Mouse (Mus musculus): ENCODE results near the gene Pacrg. TPM values are rescaled to one million over a fixed set of nuclear protein-coding genes. Genes with fewer than 3 reads are reported as not detected.

The Pacrg gene
- polyA plus RNA-seq, 1 experiment from 2014 or later = 18.4 TPM

- no peaks in the 10 kb centered on the region for H3K36me3 ChIP-seq (ENCODE audit: control insufficient read depth, insufficient read depth, low read length)
- ATAC-seq (ENCODE audit: low read depth) = no peak
- H3K27ac ChIP-seq (ENCODE audit: low read depth, low read length) = no peak overlapping the region
- no peak overlapping the region for H3K9ac ChIP-seq (replicated peaks; ENCODE audit: low read depth, low read length)
- no peak overlapping the region for H3K4me2 ChIP-seq (ENCODE audit: low read depth, low read length)
- WGBS = 72% methylated on average over 3 of the region's 3 CpGs
- no peaks in the 10 kb centered on the region for H3K9me3 ChIP-seq (ENCODE audit: control insufficient read depth, low read length)
- H3K4me1 ChIP-seq (ENCODE audit: control insufficient read depth, insufficient read depth, low read length) = no peaks in the 10 kb centered on the region
- H3K27me3 ChIP-seq (ENCODE audit: control insufficient read depth, insufficient read depth, low read length) = no peaks in the 10 kb centered on the region
- no peak overlapping the region for H3K4me3 ChIP-seq (ENCODE audit: low read depth, low read length)
These were observed 220.2 kb downstream of the Pacrg start for GRCm38 (mm10) chr17:10619881-10620280.

GRCm38 (mm10) chr17:10617656-10618055 lies 222.5 kb downstream of the Pacrg start:
- Histone ChIP-seq H3K4me1 (ENCODE audit: control insufficient read depth, insufficient read depth, low read length) (peaks cover 5% of the 10 kb centered on the region; the same call in 1 of the 2 replicates), H3K27ac (ENCODE audit: low read depth, low read length) (no peak overlapping the region), H3K4me3 (ENCODE audit: low read depth, low read length) (no peak overlapping the region), H3K9ac (replicated peaks; ENCODE audit: low read depth, low read length) (no peak overlapping the region), H3K4me2 (ENCODE audit: low read depth, low read length) (no peak overlapping the region), H3K36me3 (ENCODE audit: control insufficient read depth, insufficient read depth, low read length) (no peaks in the 10 kb centered on the region), H3K27me3 (ENCODE audit: control insufficient read depth, insufficient read depth, low read length) (no peaks in the 10 kb centered on the region), H3K9me3 (ENCODE audit: control insufficient read depth, low read length) (no peaks in the 10 kb centered on the region)
- no peak for ATAC-seq (ENCODE audit: low read depth)
- WGBS = 56% methylated on average over 4 of the region's 4 CpGs

GRCm38 (mm10) chr17:10615611-10616010 lies 224.5 kb downstream of the Pacrg start:
- Histone ChIP-seq H3K27me3 (ENCODE audit: control insufficient read depth, insufficient read depth, low read length) (no peaks in the 10 kb centered on the region), H3K4me3 (ENCODE audit: low read depth, low read length) (no peak overlapping the region), H3K27ac (ENCODE audit: low read depth, low read length) (no peak overlapping the region), H3K9me3 (ENCODE audit: control insufficient read depth, low read length) (no peaks in the 10 kb centered on the region), H3K9ac (replicated peaks; ENCODE audit: low read depth, low read length) (no peak overlapping the region), H3K4me2 (ENCODE audit: low read depth, low read length) (no peak overlapping the region), H3K4me1 (ENCODE audit: control insufficient read depth, insufficient read depth, low read length) (peaks cover 5% of the 10 kb centered on the region; the same call in 1 of the 2 replicates), H3K36me3 (ENCODE audit: control insufficient read depth, insufficient read depth, low read length) (no peaks in the 10 kb centered on the region)
- 87% methylated on average over 7 of the region's 7 CpGs for WGBS
- ATAC-seq (ENCODE audit: low read depth) = no peak

GRCm38 (mm10) chr17:10614696-10615095 lies 225.4 kb downstream of the Pacrg start:
- no peak overlapping the region for H3K27ac ChIP-seq (ENCODE audit: low read depth, low read length)
- 71% methylated on average over 6 of the region's 6 CpGs for WGBS
- ATAC-seq (ENCODE audit: low read depth) = no peak

GRCm38 (mm10) chr17:10611626-10612025 lies 228.5 kb downstream of the Pacrg start:
- H3K9me3 ChIP-seq (ENCODE audit: control insufficient read depth, low read length) = no peaks in the 10 kb centered on the region
- no peak overlapping the region for H3K9ac ChIP-seq (replicated peaks; ENCODE audit: low read depth, low read length)
- no peaks in the 10 kb centered on the region for H3K27me3 ChIP-seq (ENCODE audit: control insufficient read depth, insufficient read depth, low read length)
- no peaks in the 10 kb centered on the region for H3K36me3 ChIP-seq (ENCODE audit: control insufficient read depth, insufficient read depth, low read length)
- peaks cover 5% of the 10 kb centered on the region; the same call in 1 of the 2 replicates for H3K4me1 ChIP-seq (ENCODE audit: control insufficient read depth, insufficient read depth, low read length)
- ATAC-seq (ENCODE audit: low read depth) = no peak
- no peak overlapping the region for H3K4me3 ChIP-seq (ENCODE audit: low read depth, low read length)
- WGBS = 22% methylated on average over 3 of the region's 3 CpGs
- no peak overlapping the region for H3K27ac ChIP-seq (ENCODE audit: low read depth, low read length)
- H3K4me2 ChIP-seq (ENCODE audit: low read depth, low read length) = no peak overlapping the region

More at GRCm38 (mm10) chr17:10614696-10615095, 225.4 kb downstream of the Pacrg start:
- no peaks in the 10 kb centered on the region for H3K27me3 ChIP-seq (ENCODE audit: control insufficient read depth, insufficient read depth, low read length)
- H3K4me3 ChIP-seq (ENCODE audit: low read depth, low read length) = no peak overlapping the region
- no peak overlapping the region for H3K9ac ChIP-seq (replicated peaks; ENCODE audit: low read depth, low read length)
- no peaks in the 10 kb centered on the region for H3K9me3 ChIP-seq (ENCODE audit: control insufficient read depth, low read length)
- no peaks in the 10 kb centered on the region for H3K36me3 ChIP-seq (ENCODE audit: control insufficient read depth, insufficient read depth, low read length)
- peaks cover 5% of the 10 kb centered on the region; the same call in 1 of the 2 replicates for H3K4me1 ChIP-seq (ENCODE audit: control insufficient read depth, insufficient read depth, low read length)
- no peak overlapping the region for H3K4me2 ChIP-seq (ENCODE audit: low read depth, low read length)

GRCm38 (mm10) chr17:10608146-10608545 lies 232.0 kb downstream of the Pacrg start:
- no peaks in the 10 kb centered on the region for H3K27me3 ChIP-seq (ENCODE audit: control insufficient read depth, insufficient read depth, low read length)
- H3K9me3 ChIP-seq (ENCODE audit: control insufficient read depth, low read length) = no peaks in the 10 kb centered on the region
- no peak overlapping the region for H3K4me3 ChIP-seq (ENCODE audit: low read depth, low read length)
- H3K9ac ChIP-seq (replicated peaks; ENCODE audit: low read depth, low read length) = no peak overlapping the region
- H3K4me1 ChIP-seq (ENCODE audit: control insufficient read depth, insufficient read depth, low read length) = no peaks in the 10 kb centered on the region
- 80% methylated on average over 4 of the region's 4 CpGs for WGBS
- H3K36me3 ChIP-seq (ENCODE audit: control insufficient read depth, insufficient read depth, low read length) = no peaks in the 10 kb centered on the region
- no peak overlapping the region for H3K27ac ChIP-seq (ENCODE audit: low read depth, low read length)
- ATAC-seq (ENCODE audit: low read depth) = no peak
- no peak overlapping the region for H3K4me2 ChIP-seq (ENCODE audit: low read depth, low read length)

GRCm38 (mm10) chr17:10606090-10606489 lies 234.0 kb downstream of the Pacrg start:
- Histone ChIP-seq H3K4me1 (ENCODE audit: control insufficient read depth, insufficient read depth, low read length) (no peaks in the 10 kb centered on the region), H3K9me3 (ENCODE audit: control insufficient read depth, low read length) (no peaks in the 10 kb centered on the region), H3K9ac (replicated peaks; ENCODE audit: low read depth, low read length) (no peak overlapping the region), H3K27me3 (ENCODE audit: control insufficient read depth, insufficient read depth, low read length) (no peaks in the 10 kb centered on the region), H3K36me3 (ENCODE audit: control insufficient read depth, insufficient read depth, low read length) (no peaks in the 10 kb centered on the region), H3K27ac (ENCODE audit: low read depth, low read length) (no peak overlapping the region), H3K4me3 (ENCODE audit: low read depth, low read length) (no peak overlapping the region), H3K4me2 (ENCODE audit: low read depth, low read length) (no peak overlapping the region)
- 76% methylated on average over 3 of the region's 3 CpGs for WGBS
- ATAC-seq (ENCODE audit: low read depth) = no peak

GRCm38 (mm10) chr17:10597741-10598140 lies 242.4 kb downstream of the Pacrg start:
- 95% methylated on average over 4 of the region's 4 CpGs for whole genome bisulfite sequencing
- no peak overlapping the region for H3K27ac ChIP-seq (ENCODE audit: low read depth, low read length)

GRCm38 (mm10) chr17:10589604-10590003 lies 250.5 kb downstream of the Pacrg start:
- Histone ChIP-seq H3K27me3 (ENCODE audit: control insufficient read depth, insufficient read depth, low read length) (no peaks in the 10 kb centered on the region), H3K4me1 (ENCODE audit: control insufficient read depth, insufficient read depth, low read length) (no peaks in the 10 kb centered on the region), H3K9ac (replicated peaks; ENCODE audit: low read depth, low read length) (no peak overlapping the region), H3K27ac (ENCODE audit: low read depth, low read length) (no peak overlapping the region), H3K4me3 (ENCODE audit: low read depth, low read length) (no peak overlapping the region), H3K36me3 (ENCODE audit: control insufficient read depth, insufficient read depth, low read length) (no peaks in the 10 kb centered on the region), H3K4me2 (ENCODE audit: low read depth, low read length) (no peak overlapping the region), H3K9me3 (ENCODE audit: control insufficient read depth, low read length) (no peaks in the 10 kb centered on the region)
- no peak for ATAC-seq (ENCODE audit: low read depth)
- WGBS = 49% methylated on average over 7 of the region's 7 CpGs

More at GRCm38 (mm10) chr17:10597741-10598140, 242.4 kb downstream of the Pacrg start:
- Histone ChIP-seq H3K4me1 (ENCODE audit: control insufficient read depth, insufficient read depth, low read length) (no peaks in the 10 kb centered on the region), H3K4me3 (ENCODE audit: low read depth, low read length) (no peak overlapping the region), H3K4me2 (ENCODE audit: low read depth, low read length) (no peak overlapping the region), H3K9me3 (ENCODE audit: control insufficient read depth, low read length) (no peaks in the 10 kb centered on the region), H3K36me3 (ENCODE audit: control insufficient read depth, insufficient read depth, low read length) (no peaks in the 10 kb centered on the region), H3K27me3 (ENCODE audit: control insufficient read depth, insufficient read depth, low read length) (no peaks in the 10 kb centered on the region), H3K9ac (replicated peaks; ENCODE audit: low read depth, low read length) (no peak overlapping the region)
- ATAC-seq (ENCODE audit: low read depth) = no peak
